Mouse (Mus musculus) forebrain, embryonic 14.5 days (tissue): ENCODE data around the gene Wbp1l. TPM values are rescaled to one million over a fixed set of nuclear protein-coding genes. Genes with fewer than 3 reads are reported as not detected.

Experiments used
- ATAC-seq: fragments of 200-750 bp; cut with Nextera tagmentation; 2 replicates; pipeline ENCODE4 v1.8.0; 2017; ENCODE audit warnings: mild to moderate bottlenecking, moderate library complexity
- DNase-seq: peaks from one replicate; pipeline ENCODE4 v3.0.0-alpha.2; 2015; ENCODE audit warnings: low spot score
- H3K27ac ChIP-seq: fragments of 300-500 bp; sonication (generic); 2 replicates; pipeline ENCODE4 v1.5.1; 2014; ENCODE audit warnings: low read depth, mild to moderate bottlenecking, control low read depth, low read length, moderate library complexity
- H3K27me3 ChIP-seq: fragments of 300-500 bp; sonication (generic); replicated peaks from 2 replicates; pipeline ENCODE4 v1.6.1; 2014; ENCODE audit warnings: low read length, control low read depth, mixed read lengths; ENCODE audit not compliant: control insufficient read depth, insufficient read depth
- H3K36me3 ChIP-seq: fragments of 300-500 bp; sonication (generic); 2 replicates; pipeline ENCODE4 v1.6.1; 2014; ENCODE audit warnings: low read length, control low read depth; ENCODE audit not compliant: control insufficient read depth, insufficient read depth
- H3K4me1 ChIP-seq: fragments of 300-500 bp; sonication (generic); 2 replicates; pipeline ENCODE4 v1.6.1; 2014; ENCODE audit warnings: antibody characterized with exemption, low read length, control low read depth; ENCODE audit not compliant: control insufficient read depth, insufficient read depth
- H3K4me2 ChIP-seq: fragments of 300-500 bp; sonication (generic); 2 replicates; pipeline ENCODE4 v1.6.1; 2014; ENCODE audit warnings: mild to moderate bottlenecking, control low read depth, low read length
- H3K4me3 ChIP-seq: fragments of 300-500 bp; sonication (generic); 2 replicates; pipeline ENCODE4 v1.5.1; 2014; ENCODE audit warnings: low read depth, low read length, control low read depth
- H3K9ac ChIP-seq: fragments of 300-500 bp; sonication (generic); 2 replicates; pipeline ENCODE4 v1.6.1; 2014; ENCODE audit warnings: mild to moderate bottlenecking, low read length, control low read depth, moderate library complexity
- H3K9me3 ChIP-seq: fragments of 300-500 bp; sonication (generic); replicated peaks from 2 replicates; pipeline ENCODE4 v1.6.1; 2016; ENCODE audit warnings: low read length, control low read depth, mixed read lengths; ENCODE audit not compliant: control insufficient read depth
- WGBS: fragments of 180-500 bp; shearing (Covaris S2); extraction: QIAGEN DNeasy Blood & Tissue Kit; methylation state at CpG from one replicate; pipeline ENCODE4 v1.1.7; 2014; 5-methylcytosine and 5-hydroxymethylcytosine counted together
- polyA plus RNA-seq: library from polyadenylated mRNA; unstranded; fragments of >200 nt; fragmentation: Nextera tagmentation; extraction: Ambion mirVana; gene quantifications from 2 replicates; pipeline ENCODE4 v1.2.1, GENCODE M21; 2014

The Wbp1l gene
- polyA plus RNA-seq, 1 experiment from 2014 or later = 23.6 TPM

GRCm38 (mm10) chr19:46644343-46644792 lies 45.5 kb downstream of the Wbp1l start:
- peaks cover 9% of the 10 kb centered on the region for H3K36me3 ChIP-seq
- no peak overlapping the region for H3K9ac ChIP-seq
- ATAC-seq (no peak), DNase-seq (no peak)
- H3K4me2 ChIP-seq = no peak overlapping the region
- no peaks in the 10 kb centered on the region for H3K9me3 ChIP-seq
- peaks cover 26% of the 10 kb centered on the region; the same call in 1 of the 2 replicates for H3K4me1 ChIP-seq
- no peak overlapping the region for H3K4me3 ChIP-seq
- peak overlapping the region; percentile 15; the same call in 1 of the 2 replicates for H3K27ac ChIP-seq
- H3K27me3 ChIP-seq = no peaks in the 10 kb centered on the region
- WGBS = 76% methylated on average over 10 of the region's 10 CpGs

- no peak overlapping the region for H3K4me3 ChIP-seq
- H3K4me1 ChIP-seq = peaks cover 26% of the 10 kb centered on the region; the same call in 1 of the 2 replicates
- H3K36me3 ChIP-seq = peaks cover 9% of the 10 kb centered on the region
- no peak overlapping the region for H3K9ac ChIP-seq
- peak; percentile 66 for DNase-seq
- H3K27ac ChIP-seq = peak overlapping the region; percentile 15; the same call in 1 of the 2 replicates
- 36% methylated on average over 12 of the region's 12 CpGs for WGBS
- peak; percentile 40; the same call in 1 of the 2 replicates for ATAC-seq
- H3K9me3 ChIP-seq = no peaks in the 10 kb centered on the region
- no peaks in the 10 kb centered on the region for H3K27me3 ChIP-seq
- H3K4me2 ChIP-seq = no peak overlapping the region
These were observed 46.1 kb downstream of the Wbp1l start for GRCm38 (mm10) chr19:46644793-46645602.

- Histone ChIP-seq H3K9me3 (no peaks in the 10 kb centered on the region), H3K9ac (no peak overlapping the region), H3K4me3 (no peak overlapping the region), H3K4me1 (peaks cover 26% of the 10 kb centered on the region; the same call in 1 of the 2 replicates), H3K27ac (no peak overlapping the region), H3K36me3 (peaks cover 9% of the 10 kb centered on the region), H3K4me2 (no peak overlapping the region), H3K27me3 (no peaks in the 10 kb centered on the region)
- 74% methylated on average over 12 of the region's 12 CpGs for WGBS
- ATAC-seq (no peak), DNase-seq (no peak)
These were observed 47.2 kb downstream of the Wbp1l start for GRCm38 (mm10) chr19:46646041-46646481.

GRCm38 (mm10) chr19:46647254-46647653 lies 48.4 kb downstream of the Wbp1l start:
- Histone ChIP-seq H3K4me1 (peaks cover 17% of the 10 kb centered on the region; the same call in 1 of the 2 replicates), H3K36me3 (peaks cover 12% of the 10 kb centered on the region), H3K27me3 (no peaks in the 10 kb centered on the region), H3K4me2 (no peak overlapping the region), H3K27ac (no peak overlapping the region), H3K9me3 (no peaks in the 10 kb centered on the region), H3K4me3 (no peak overlapping the region), H3K9ac (no peak overlapping the region)
- ATAC-seq (no peak), DNase-seq (no peak)
- WGBS = 81% methylated on average over 3 of the region's 3 CpGs

GRCm38 (mm10) chr19:46647850-46648249 lies 49.0 kb downstream of the Wbp1l start:
- H3K4me2 ChIP-seq = no peak overlapping the region
- DNase-seq (no peak), ATAC-seq (no peak)
- no peak overlapping the region for H3K4me3 ChIP-seq
- no peaks in the 10 kb centered on the region for H3K9me3 ChIP-seq
- H3K36me3 ChIP-seq = peaks cover 15% of the 10 kb centered on the region
- H3K27ac ChIP-seq = no peak overlapping the region
- peaks cover 17% of the 10 kb centered on the region; the same call in 1 of the 2 replicates for H3K4me1 ChIP-seq
- WGBS = 90% methylated on average over 8 of the region's 8 CpGs
- no peaks in the 10 kb centered on the region for H3K27me3 ChIP-seq
- no peak overlapping the region for H3K9ac ChIP-seq

GRCm38 (mm10) chr19:46648565-46648964 lies 49.7 kb downstream of the Wbp1l start:
- Histone ChIP-seq H3K36me3 (peaks cover 22% of the 10 kb centered on the region), H3K27ac (no peak overlapping the region), H3K4me3 (no peak overlapping the region), H3K4me2 (no peak overlapping the region), H3K4me1 (peaks cover 10% of the 10 kb centered on the region; the same call in 1 of the 2 replicates), H3K9me3 (no peaks in the 10 kb centered on the region), H3K9ac (no peak overlapping the region), H3K27me3 (no peaks in the 10 kb centered on the region)
- ATAC-seq (no peak), DNase-seq (no peak)
- WGBS = 96% methylated on average over 14 of the region's 14 CpGs

GRCm38 (mm10) chr19:46653188-46653587 lies 54.3 kb downstream of the Wbp1l start:
- H3K4me2 ChIP-seq = no peak overlapping the region
- WGBS = 84% methylated on average over 5 of the region's 5 CpGs
- H3K27me3 ChIP-seq = no peaks in the 10 kb centered on the region
- no peak overlapping the region for H3K27ac ChIP-seq
- peaks cover 47% of the 10 kb centered on the region for H3K36me3 ChIP-seq
- H3K4me1 ChIP-seq = no peaks in the 10 kb centered on the region
- H3K4me3 ChIP-seq = no peak overlapping the region
- no peak overlapping the region for H3K9ac ChIP-seq
- no peak for DNase-seq
- no peaks in the 10 kb centered on the region for H3K9me3 ChIP-seq
- no peak for ATAC-seq

- Histone ChIP-seq H3K36me3 (peaks cover 47% of the 10 kb centered on the region), H3K4me1 (no peaks in the 10 kb centered on the region), H3K27ac (no peak overlapping the region), H3K4me3 (no peak overlapping the region), H3K9me3 (no peaks in the 10 kb centered on the region), H3K9ac (no peak overlapping the region), H3K27me3 (no peaks in the 10 kb centered on the region), H3K4me2 (no peak overlapping the region)
- WGBS = 92% methylated on average over 14 of the region's 14 CpGs
- DNase-seq = no peak
- ATAC-seq = no peak
These were observed 54.8 kb downstream of the Wbp1l start for GRCm38 (mm10) chr19:46653616-46654235.

- H3K9me3 ChIP-seq = no peaks in the 10 kb centered on the region
- H3K4me2 ChIP-seq = no peak overlapping the region
- no peak overlapping the region for H3K27ac ChIP-seq
- H3K4me1 ChIP-seq = no peaks in the 10 kb centered on the region
- peaks cover 47% of the 10 kb centered on the region for H3K36me3 ChIP-seq
- DNase-seq (no peak), ATAC-seq (no peak)
- no peak overlapping the region for H3K4me3 ChIP-seq
- WGBS = 96% methylated on average over 10 of the region's 10 CpGs
- H3K9ac ChIP-seq = no peak overlapping the region
- no peaks in the 10 kb centered on the region for H3K27me3 ChIP-seq
These were observed 56.7 kb downstream of the Wbp1l start for GRCm38 (mm10) chr19:46655626-46656025.
